ENCODE assay signal across 25 mouse cellular contexts in the genomic region with DNA sequence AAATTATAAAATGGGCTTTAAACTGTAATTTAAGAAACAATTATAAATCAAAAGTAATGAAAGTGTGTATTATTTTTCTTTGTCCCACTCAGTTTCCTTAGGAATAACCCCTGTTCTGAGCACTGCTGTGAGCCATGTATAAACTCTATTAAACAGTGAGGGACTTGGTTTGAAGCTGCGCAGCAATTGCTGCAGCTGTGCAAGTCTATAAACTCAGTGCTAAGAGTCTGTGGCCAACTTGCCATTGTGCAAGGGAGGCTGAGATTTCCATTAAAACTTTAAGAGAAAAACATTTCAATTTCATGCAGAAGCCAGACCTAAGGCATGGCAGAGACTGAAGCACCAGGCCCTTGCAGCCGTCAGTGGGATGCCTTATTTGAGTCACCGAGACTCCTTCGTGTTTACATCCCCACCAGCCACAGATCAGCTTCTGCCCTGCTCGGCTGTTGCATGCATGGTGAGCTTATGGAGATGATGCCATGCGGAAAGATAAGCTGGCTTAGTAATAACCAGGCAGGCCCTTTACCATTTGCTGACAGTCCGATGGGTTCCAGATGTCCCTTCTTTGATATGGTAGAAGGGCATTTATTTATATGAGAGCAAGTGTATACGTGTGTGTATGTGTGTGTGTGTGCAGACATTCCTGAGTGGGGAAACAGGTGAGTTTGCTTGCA.
DNase-seq lines count a peak whose midpoint lies in the region; ATAC-seq lines count a peak whose summit lies in the region.
"Had no signal": no experiment of that assay in that cellular context is flagged by ENCODE, and none has a peak within 500 bp of the region (broad histone marks: within the 10 kb centered on the region; RNA-seq: fewer than 3 reads in every experiment).

No protein-coding gene starts in this region.

- ATAC-seq in heart, embryonic 14.5 days (ENCODE audit: insufficient number of reproducible peaks, insufficient read depth, low FRiP score, low read depth): no peak
- no peak for ATAC-seq in midbrain, embryonic 11.5 days (ENCODE audit: low FRiP score)
- no peak for ATAC-seq in midbrain, embryonic 16.5 days
- ATAC-seq: forebrain, postnatal 0 days; inflammation-experienced regulatory T-cells, adult 6 months; midbrain, embryonic 15.5 days had no signal

- H3K9ac ChIP-seq in heart, embryonic 14.5 days (ENCODE audit: low read length): no peak overlapping the region
- no peak overlapping the region for H3K9ac ChIP-seq in midbrain, embryonic 11.5 days (ENCODE audit: low read length)
- no peak overlapping the region for H3K9ac ChIP-seq in midbrain, embryonic 16.5 days (ENCODE audit: low read depth, low read length)
- H3K9ac ChIP-seq: forebrain, postnatal 0 days; hindbrain, embryonic 14.5 days; liver, embryonic 15.5 days; midbrain, embryonic 15.5 days had no signal

- DNase-seq in embryo, embryonic 10.5 days (ENCODE audit: low spot score): peak; percentile 12
- DNase-seq in embryo, embryonic 11 days: no peak
- no peak for DNase-seq in heart, postnatal 25 days (ENCODE audit: low spot score)
- DNase-seq in midbrain, embryonic 11.5 days (ENCODE audit: low spot score, missing footprints): peak; percentile 41
- peak; percentile 53 for DNase-seq in yolk sac, embryonic 10.5 days (ENCODE audit: low spot score)
- no peak for DNase-seq in layer of hippocampus, postnatal 14 days (ENCODE audit: low spot score in 2 of 2)
- DNase-seq: adrenal gland, postnatal 25 days; cerebellum, adult 8-10 months; cerebellum, postnatal 36 days; forebrain, postnatal 0 days; heart, postnatal 4 days; kidney, postnatal 10 days; liver; lung, postnatal 4 days; right cerebral cortex, postnatal 14 days; thymus, adult 2 months had no signal

- H3K4me2 ChIP-seq in heart, embryonic 14.5 days (ENCODE audit: low read length): no peak overlapping the region
- no peak overlapping the region for H3K4me2 ChIP-seq in midbrain, embryonic 11.5 days
- no peak overlapping the region for H3K4me2 ChIP-seq in midbrain, embryonic 16.5 days (ENCODE audit: low read length)
- H3K4me2 ChIP-seq: hindbrain, embryonic 14.5 days; liver, embryonic 15.5 days; midbrain, embryonic 15.5 days had no signal

- no peaks in the 10 kb centered on the region for H3K9me3 ChIP-seq in heart, embryonic 14.5 days (ENCODE audit: control insufficient read depth, low read length)
- no peaks in the 10 kb centered on the region for H3K9me3 ChIP-seq in midbrain, embryonic 11.5 days (ENCODE audit: control insufficient read depth, low read length)
- H3K9me3 ChIP-seq in midbrain, embryonic 16.5 days (replicated peaks; ENCODE audit: control insufficient read depth, low read length, poor library complexity, severe bottlenecking): no peaks in the 10 kb centered on the region
- H3K9me3 ChIP-seq: forebrain, embryonic 10.5 days; liver, embryonic 15.5 days; midbrain, embryonic 15.5 days had no signal

- H3K36me3 ChIP-seq in heart, embryonic 14.5 days (ENCODE audit: control insufficient read depth, insufficient read depth, low read length): peaks cover 20% of the 10 kb centered on the region
- H3K36me3 ChIP-seq in midbrain, embryonic 11.5 days (ENCODE audit: control insufficient read depth, insufficient read depth, low read length): no peaks in the 10 kb centered on the region
- H3K36me3 ChIP-seq in midbrain, embryonic 16.5 days (ENCODE audit: control insufficient read depth, insufficient read depth, low read length): no peaks in the 10 kb centered on the region
- H3K36me3 ChIP-seq: liver, embryonic 15.5 days; midbrain, embryonic 15.5 days had no signal

- H3K4me3 ChIP-seq in heart, embryonic 14.5 days (ENCODE audit: control insufficient read depth in 1 of 2, insufficient read depth in 1 of 2, low read depth in 1 of 2, low read length in 2 of 2): no peak overlapping the region
- H3K4me3 ChIP-seq in midbrain, embryonic 11.5 days (ENCODE audit: low read depth, low read length): no peak overlapping the region
- H3K4me3 ChIP-seq in midbrain, embryonic 16.5 days (ENCODE audit: low read depth, low read length): no peak overlapping the region
- H3K4me3 ChIP-seq: forebrain, embryonic 10.5 days; liver, embryonic 15.5 days; midbrain, embryonic 15.5 days; myocyte had no signal

- H3K4me1 ChIP-seq in heart, embryonic 14.5 days (ENCODE audit: control insufficient read depth in 2 of 2, insufficient read depth in 2 of 2, low read length in 2 of 2): peaks cover 7 to 10% of the 10 kb centered on the region in 2 experiments
- H3K4me1 ChIP-seq in midbrain, embryonic 11.5 days (ENCODE audit: control insufficient read depth, insufficient read depth, low read length): no peaks in the 10 kb centered on the region
- no peaks in the 10 kb centered on the region for H3K4me1 ChIP-seq in midbrain, embryonic 16.5 days (ENCODE audit: control insufficient read depth, insufficient read depth, low read length)
- H3K4me1 ChIP-seq: forebrain, embryonic 10.5 days; liver, embryonic 15.5 days; midbrain, embryonic 15.5 days had no signal

- peak overlapping the region; percentile 53 to 58; a peak in 3 of 4 replicates for H3K27ac ChIP-seq in heart, embryonic 14.5 days (replicated peaks in 1 of 2; ENCODE audit: control insufficient read depth in 1 of 2, insufficient read depth in 1 of 2, low read depth in 2 of 2, low read length in 2 of 2)
- H3K27ac ChIP-seq in midbrain, embryonic 11.5 days (ENCODE audit: low read depth, low read length): no peak overlapping the region
- H3K27ac ChIP-seq in midbrain, embryonic 16.5 days (ENCODE audit: low read length): no peak overlapping the region
- H3K27ac ChIP-seq: forebrain, embryonic 10.5 days; hindbrain, embryonic 14.5 days; liver, embryonic 15.5 days; midbrain, embryonic 15.5 days; stomach, postnatal 0 days had no signal

- intact Hi-C loops in heart, postnatal 25 days (cut with DNase I): no loop called here

- WGBS in heart, embryonic 14.5 days: 28% methylated on average over 8 of the region's 8 CpGs
- 72% methylated on average over 8 of the region's 8 CpGs for WGBS in midbrain, embryonic 11.5 days
- 64% methylated on average over 8 of the region's 8 CpGs for WGBS in midbrain, embryonic 16.5 days

- H3K27me3 ChIP-seq in heart, embryonic 14.5 days (ENCODE audit: control insufficient read depth, insufficient read depth, low read length): no peaks in the 10 kb centered on the region
- no peaks in the 10 kb centered on the region for H3K27me3 ChIP-seq in midbrain, embryonic 11.5 days (ENCODE audit: control insufficient read depth, insufficient read depth, low read length)
- H3K27me3 ChIP-seq in midbrain, embryonic 16.5 days (ENCODE audit: control insufficient read depth, insufficient read depth, low read depth, low read length): no peaks in the 10 kb centered on the region
- H3K27me3 ChIP-seq: liver, embryonic 15.5 days; midbrain, embryonic 15.5 days had no signal

Comparison
In these comparisons a context has a peak if more than half of its experiments do, and no peak if none do; other contexts are left out.
1. DNase-seq: peak in embryo, embryonic 10.5 days (single experiment), midbrain, embryonic 11.5 days (single experiment) and yolk sac, embryonic 10.5 days (single experiment); none in embryo, embryonic 11 days (single experiment), heart, postnatal 25 days (single experiment) and layer of hippocampus, postnatal 14 days (0 of 2).
2. H3K27ac ChIP-seq: peak in heart, embryonic 14.5 days (2 of 2); none in midbrain, embryonic 11.5 days (single experiment) and midbrain, embryonic 16.5 days (single experiment).